Mouse (Mus musculus): ENCODE measurements at regions not wholly inside any gene's neighbourhood (a gene's known extent, or its start where the extent isn't known, plus 50 kb on each side); places are given as distances from the start of the nearest gene placed in this dataset.

GRCm38 (mm10) chr1:73257263-73257662, 241.6 kb upstream of the Tnp1 start:
- H3K9me3 ChIP-seq (replicated peaks; ENCODE audit: low read length) = no peaks in the 10 kb centered on the region

DNA sequence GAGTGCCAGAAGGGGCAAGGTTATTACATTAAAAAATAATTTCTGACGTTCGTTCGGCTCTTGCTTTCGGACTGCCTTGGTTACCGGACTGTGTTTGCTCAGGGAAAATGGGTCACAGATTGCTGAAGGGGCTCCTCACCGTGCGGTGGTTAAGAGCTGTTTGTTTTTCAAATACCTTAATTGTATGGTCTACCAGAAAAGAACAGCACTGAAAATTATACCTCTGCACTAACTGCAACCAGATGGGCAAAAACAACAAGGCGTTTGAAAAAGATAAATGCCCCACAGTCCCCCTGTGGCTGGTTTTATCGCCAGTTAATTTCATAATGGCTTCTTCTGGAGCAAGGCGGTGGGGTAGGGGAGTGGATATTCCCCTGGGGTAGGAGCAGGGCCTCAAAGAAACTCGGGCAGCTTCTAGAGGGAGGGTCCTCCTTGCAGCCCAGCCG, 236.2 kb upstream of the Tnp1 start:
- no peak for DNase-seq (ENCODE audit: extremely low read depth)
- no peaks in the 10 kb centered on the region for H3K79me2 ChIP-seq (replicated peaks; ENCODE audit: control insufficient read depth, extremely low read depth, insufficient read depth, poor library complexity, severe bottlenecking)
- H3K4me3 ChIP-seq (replicated peaks in 1 of 3; ENCODE audit: low read depth in 2 of 3, low read length in 2 of 3, poor library complexity in 1 of 3) = no peak overlapping the region
- no peaks in the 10 kb centered on the region for H3K4me1 ChIP-seq (ENCODE audit: control insufficient read depth in 1 of 2, insufficient read depth in 2 of 2)
- H3K27ac ChIP-seq (ENCODE audit: insufficient read depth, low read depth) = no peak overlapping the region
- peaks cover 73% of the 10 kb centered on the region for H3K27me3 ChIP-seq (replicated peaks)
- H3K9me3 ChIP-seq (replicated peaks; ENCODE audit: low read length) = no peaks in the 10 kb centered on the region
- H3K36me3 ChIP-seq (replicated peaks in 1 of 2; ENCODE audit: control insufficient read depth in 1 of 2, insufficient read depth in 1 of 2, low read length in 1 of 2) = no peaks in the 10 kb centered on the region
- dilution Hi-C loops (cut with MboI; ENCODE audit: extremely low pct_ligation_motif_present, extremely low pct_unique_long_range_greater_than_20kb, low sequenced_read_pairs) = no loop called here
- in situ Hi-C loops (cut with MboI; ENCODE audit: low pct_ligation_motif_present, low pct_unique_long_range_greater_than_20kb, low sequenced_read_pairs) = no loop called here
- H3K9ac ChIP-seq (ENCODE audit: insufficient read depth, low read depth) = no peak overlapping the region
- H3K4me2 ChIP-seq (ENCODE audit: insufficient read depth, low read depth, poor library complexity, severe bottlenecking) = no peak overlapping the region
- TF ChIP-seq EP300 (IDR thresholded peaks at IDR 0.05; ENCODE audit: low read length) (no peak), MYC (IDR thresholded peaks at IDR 0.05; ENCODE audit: low read depth, low read length) (no peak), CTCF (conservative IDR thresholded peaks at IDR 0.05 in 1 of 2, IDR thresholded peaks at IDR 0.05 in 1 of 2; ENCODE audit: low read depth in 2 of 2, low read length in 2 of 2) (no peak), E2F4 (IDR thresholded peaks at IDR 0.05; ENCODE audit: insufficient replicate concordance, low read depth, low read length) (no peak), RAD21 (IDR thresholded peaks at IDR 0.05; ENCODE audit: low read depth, low read length) (no peak), SIN3A (IDR thresholded peaks at IDR 0.05; ENCODE audit: low read length) (no peak), MAZ (IDR thresholded peaks at IDR 0.05; ENCODE audit: low read depth, low read length) (no peak), NRF1 (IDR thresholded peaks at IDR 0.05; ENCODE audit: low read depth, low read length) (no peak), TCF12 (IDR thresholded peaks at IDR 0.05; ENCODE audit: low read depth, low read length) (no peak), MEF2A (IDR thresholded peaks at IDR 0.05; ENCODE audit: borderline replicate concordance, low read depth, low read length) (no peak), CHD1 (IDR thresholded peaks at IDR 0.05; ENCODE audit: low read depth, low read length) (no peak), UBTF (IDR thresholded peaks at IDR 0.05; ENCODE audit: low read depth, low read length) (no peak), ELF1 (IDR thresholded peaks at IDR 0.05; ENCODE audit: low read depth, low read length) (no peak), KAT2A (IDR thresholded peaks at IDR 0.05; ENCODE audit: insufficient replicate concordance, low read length) (no peak), PAX5 (IDR thresholded peaks at IDR 0.05; ENCODE audit: low read length) (no peak), RCOR1 (conservative IDR thresholded peaks at IDR 0.05; ENCODE audit: low read depth, low read length) (no peak), JUN (IDR thresholded peaks at IDR 0.05; ENCODE audit: insufficient read depth, low read depth, low read length) (no peak)

More at GRCm38 (mm10) chr1:73257263-73257662, 241.6 kb upstream of the Tnp1 start:
- dilution Hi-C loops (cut with MboI; ENCODE audit: extremely low pct_ligation_motif_present, extremely low pct_unique_long_range_greater_than_20kb, low sequenced_read_pairs) = no loop called here
- Histone ChIP-seq H3K4me3 (replicated peaks in 1 of 3; ENCODE audit: low read depth in 2 of 3, low read length in 2 of 3, poor library complexity in 1 of 3) (no peak overlapping the region), H3K9ac (ENCODE audit: insufficient read depth, low read depth) (no peak overlapping the region), H3K27me3 (replicated peaks) (peaks cover 76% of the 10 kb centered on the region), H3K27ac (ENCODE audit: insufficient read depth, low read depth) (no peak overlapping the region), H3K4me1 (ENCODE audit: control insufficient read depth in 1 of 2, insufficient read depth in 2 of 2) (no peaks in the 10 kb centered on the region), H3K36me3 (replicated peaks in 1 of 2; ENCODE audit: control insufficient read depth in 1 of 2, insufficient read depth in 1 of 2, low read length in 1 of 2) (no peaks in the 10 kb centered on the region), H3K79me2 (replicated peaks; ENCODE audit: control insufficient read depth, extremely low read depth, insufficient read depth, poor library complexity, severe bottlenecking) (no peaks in the 10 kb centered on the region), H3K4me2 (ENCODE audit: insufficient read depth, low read depth, poor library complexity, severe bottlenecking) (no peak overlapping the region)
- no peak for DNase-seq (ENCODE audit: extremely low read depth)
- TF ChIP-seq POLR2A (IDR thresholded peaks at IDR 0.05; ENCODE audit: low read depth, low read length) (no peak), UBTF (IDR thresholded peaks at IDR 0.05; ENCODE audit: low read depth, low read length) (no peak), BHLHE40 (IDR thresholded peaks at IDR 0.05; ENCODE audit: low read depth, low read length) (no peak), ELF1 (IDR thresholded peaks at IDR 0.05; ENCODE audit: low read depth, low read length) (no peak), CHD1 (IDR thresholded peaks at IDR 0.05; ENCODE audit: low read depth, low read length) (no peak), CTCF (conservative IDR thresholded peaks at IDR 0.05 in 1 of 2, IDR thresholded peaks at IDR 0.05 in 1 of 2; ENCODE audit: low read depth in 2 of 2, low read length in 2 of 2) (no peak), E2F4 (IDR thresholded peaks at IDR 0.05; ENCODE audit: insufficient replicate concordance, low read depth, low read length) (no peak), MAFK (IDR thresholded peaks at IDR 0.05; ENCODE audit: insufficient replicate concordance, low read length) (no peak), RCOR1 (conservative IDR thresholded peaks at IDR 0.05; ENCODE audit: low read depth, low read length) (no peak), POLR2AphosphoS2 (IDR thresholded peaks at IDR 0.05; ENCODE audit: low read depth, low read length) (no peak), MAX (IDR thresholded peaks at IDR 0.05; ENCODE audit: low read length) (no peak), USF1 (IDR thresholded peaks at IDR 0.05; ENCODE audit: low read depth, low read length) (no peak), SIN3A (IDR thresholded peaks at IDR 0.05; ENCODE audit: low read length) (no peak), CHD2 (IDR thresholded peaks at IDR 0.05; ENCODE audit: low read length) (no peak), HCFC1 (IDR thresholded peaks at IDR 0.05; ENCODE audit: low read depth, low read length) (no peak), MXI1 (IDR thresholded peaks at IDR 0.05; ENCODE audit: low read depth, low read length) (no peak), MAZ (IDR thresholded peaks at IDR 0.05; ENCODE audit: low read depth, low read length) (no peak), EP300 (IDR thresholded peaks at IDR 0.05; ENCODE audit: low read length) (no peak), USF2 (conservative IDR thresholded peaks at IDR 0.05; ENCODE audit: low read depth, low read length) (no peak), SMC3 (IDR thresholded peaks at IDR 0.05; ENCODE audit: low read depth, low read length) (no peak)
- in situ Hi-C loops (cut with MboI; ENCODE audit: low pct_ligation_motif_present, low pct_unique_long_range_greater_than_20kb, low sequenced_read_pairs) = no loop called here
